Mouse (Mus musculus) MEL-GATA-1-ER (cell line): ENCODE results near the gene Eml2.

ENCODE experiments used
- DNase-seq: peaks from one replicate; pipeline ENCODE4 v3.0.0-alpha.2; 2012; ENCODE audit warnings: low read depth; ENCODE audit errors: extremely low read depth

The Eml2 gene

GRCm38 (mm10) chr7:19202065-19202850 lies 26.0 kb downstream of the Eml2 start:
- DNase-seq: no peak

GRCm38 (mm10) chr7:19208201-19208910 lies 32.1 kb downstream of the Eml2 start:
- DNase-seq: no peak

GRCm38 (mm10) chr7:19208944-19209472 lies 32.8 kb downstream of the Eml2 start:
- DNase-seq: no peak

GRCm38 (mm10) chr7:19209494-19209893 lies 33.3 kb downstream of the Eml2 start:
- no peak for DNase-seq

- DNase-seq: no peak
These were observed 33.8 kb downstream of the Eml2 start for GRCm38 (mm10) chr7:19210010-19210409.

- DNase-seq: no peak
These were observed 34.9 kb downstream of the Eml2 start for GRCm38 (mm10) chr7:19211041-19211675.

- no peak for DNase-seq
These were observed 36.0 kb downstream of the Eml2 start, which contains the start of gene Gpr4 for GRCm38 (mm10) chr7:19211996-19212755. Gene Gpr4 (plus strand): TSS chr7:19212538.

- no peak for DNase-seq
These were observed 37.2 kb downstream of the Eml2 start for GRCm38 (mm10) chr7:19213385-19213784.

GRCm38 (mm10) chr7:19214369-19214768 lies 38.1 kb downstream of the Eml2 start:
- no peak for DNase-seq

GRCm38 (mm10) chr7:19214940-19215339 lies 38.7 kb downstream of the Eml2 start:
- DNase-seq: no peak

GRCm38 (mm10) chr7:19217492-19217891 lies 41.3 kb downstream of the Eml2 start:
- peak; percentile 67 for DNase-seq

GRCm38 (mm10) chr7:19217944-19218343 lies 41.7 kb downstream of the Eml2 start:
- DNase-seq: no peak

- no peak for DNase-seq
These were observed 43.8 kb downstream of the Eml2 start for GRCm38 (mm10) chr7:19220061-19220460.

GRCm38 (mm10) chr7:19222189-19222588 lies 46.0 kb downstream of the Eml2 start:
- no peak for DNase-seq

GRCm38 (mm10) chr7:19222875-19223274 lies 46.7 kb downstream of the Eml2 start:
- no peak for DNase-seq

GRCm38 (mm10) chr7:19224933-19225332 lies 48.7 kb downstream of the Eml2 start:
- peak; percentile 35 for DNase-seq

- peak; percentile 35 for DNase-seq
These were observed 50.9 kb downstream of the Eml2 start for GRCm38 (mm10) chr7:19226817-19227797.

GRCm38 (mm10) chr7:19227883-19228792 lies 51.9 kb downstream of the Eml2 start, which contains the start of gene Opa3:
Gene Opa3 (plus strand): TSS chr7:19228334.
- peak; percentile 99 for DNase-seq

GRCm38 (mm10) chr7:19228793-19229148 lies 52.5 kb downstream of the Eml2 start:
- no peak for DNase-seq
